Mouse (Mus musculus): Measurements from ENCODE around the gene Mtus2. TPM values are rescaled to one million over a fixed set of nuclear protein-coding genes. Genes with fewer than 3 reads are reported as not detected.
A peak's percentile ranks its signal among the peaks of the same experiment; 100 is the strongest.

The Mtus2 gene
- total RNA-seq, 2 experiments from 2014 or later, result 74.0 to 112 TPM

- intact Hi-C loops (cut with DNase I), result no loop called here
- no peak for DNase-seq
Measured at GRCm38 (mm10) chr5:148022784-148023183, 65.7 kb downstream of the Mtus2 start.

DNA sequence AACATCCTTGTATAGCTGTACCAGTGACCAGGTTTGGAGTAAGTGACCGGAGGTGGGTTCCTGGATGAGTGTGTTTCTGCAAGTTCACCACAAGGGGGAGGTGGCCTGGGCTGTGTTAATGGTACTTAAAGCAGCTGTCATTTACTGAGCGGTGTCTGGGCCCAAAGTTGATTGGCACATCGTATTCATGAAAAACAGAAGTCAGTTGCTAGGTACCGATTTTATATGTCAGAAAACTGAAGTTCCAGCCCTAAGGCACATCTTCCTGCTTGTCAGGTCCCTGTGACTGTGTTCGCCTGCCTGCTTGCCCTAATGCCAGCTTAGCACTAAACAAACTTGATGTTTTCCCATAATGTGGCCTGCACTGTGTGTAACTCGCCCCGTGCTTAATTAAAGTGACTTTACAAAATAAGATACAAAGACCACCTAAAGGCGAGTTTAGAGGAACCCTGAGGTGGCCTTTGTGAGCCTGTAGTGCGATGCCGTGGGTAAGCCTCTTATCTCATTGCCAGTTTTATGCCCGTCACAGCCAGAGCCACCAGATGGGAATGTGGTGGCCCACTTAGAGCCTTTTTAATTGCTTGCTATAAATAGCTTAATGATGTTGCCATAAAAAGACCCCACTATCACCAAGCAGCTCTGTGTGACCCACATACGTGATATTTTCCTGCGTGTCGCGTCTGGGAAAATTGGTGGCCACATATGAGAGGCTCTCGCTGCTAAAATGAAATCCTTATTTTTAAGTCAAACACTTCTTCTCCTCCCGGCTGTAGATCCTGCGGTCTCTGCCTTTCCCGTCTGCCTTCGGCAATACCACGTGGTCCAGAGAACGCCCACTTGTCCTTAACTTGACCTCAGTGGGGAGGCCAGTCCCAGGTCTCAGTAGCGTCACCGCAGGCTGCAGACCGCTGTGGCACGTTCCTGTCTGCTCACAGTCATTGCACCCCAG, 69.6 kb downstream of the Mtus2 start:
- intact Hi-C loops (cut with DNase I), result no loop called here
- DNase-seq, result peak; percentile 15 to 18

- intact Hi-C loops (cut with DNase I), result no loop called here
- DNase-seq, result no peak
Measured at GRCm38 (mm10) chr5:148027985-148028384, 70.9 kb downstream of the Mtus2 start.

DNA sequence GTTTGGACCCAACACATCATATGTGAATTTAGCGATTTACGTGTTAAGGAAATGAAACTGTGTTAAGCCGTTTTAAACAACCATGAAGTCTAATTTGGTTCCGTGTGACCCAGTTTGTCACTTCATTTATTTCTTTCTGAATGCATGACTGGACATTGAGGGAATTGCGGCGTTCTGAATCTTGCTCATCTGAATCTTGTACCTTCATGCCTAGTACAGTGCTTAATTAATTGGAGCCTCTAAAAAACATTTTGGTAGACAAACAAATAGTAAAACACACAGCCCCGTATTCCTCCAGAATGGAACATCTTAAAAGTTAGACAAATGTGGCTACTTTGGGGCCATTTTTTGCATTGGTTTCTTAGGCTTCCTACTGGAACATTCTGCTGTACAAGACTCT, 84.5 kb downstream of the Mtus2 start:
- intact Hi-C loops (cut with DNase I), result no loop called here
- no peak for DNase-seq

- DNase-seq, result no peak
- intact Hi-C loops (cut with DNase I), result no loop called here
Measured at GRCm38 (mm10) chr5:148048200-148048599, 91.1 kb downstream of the Mtus2 start.

DNA sequence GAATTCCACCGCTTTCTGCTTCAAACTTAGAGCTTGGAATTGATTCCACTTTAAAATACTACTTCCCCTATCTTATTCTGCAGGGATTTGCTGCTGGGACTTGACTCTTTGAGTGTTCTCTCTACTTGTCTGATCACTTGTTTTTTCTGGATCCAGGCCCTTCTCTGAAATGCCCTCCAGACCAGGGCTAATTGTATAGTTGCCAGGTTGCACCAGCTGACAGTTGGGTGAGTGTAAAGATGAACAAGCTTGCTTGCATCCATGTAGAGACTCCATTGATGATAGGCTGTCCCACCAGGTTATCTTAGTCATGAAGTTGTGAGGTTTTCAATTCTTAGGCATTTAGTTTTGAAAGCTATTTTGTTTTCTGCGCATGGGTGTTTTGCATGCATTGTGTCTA, 92.2 kb downstream of the Mtus2 start:
- intact Hi-C loops (cut with DNase I), result no loop called here
- DNase-seq, result no peak

DNA sequence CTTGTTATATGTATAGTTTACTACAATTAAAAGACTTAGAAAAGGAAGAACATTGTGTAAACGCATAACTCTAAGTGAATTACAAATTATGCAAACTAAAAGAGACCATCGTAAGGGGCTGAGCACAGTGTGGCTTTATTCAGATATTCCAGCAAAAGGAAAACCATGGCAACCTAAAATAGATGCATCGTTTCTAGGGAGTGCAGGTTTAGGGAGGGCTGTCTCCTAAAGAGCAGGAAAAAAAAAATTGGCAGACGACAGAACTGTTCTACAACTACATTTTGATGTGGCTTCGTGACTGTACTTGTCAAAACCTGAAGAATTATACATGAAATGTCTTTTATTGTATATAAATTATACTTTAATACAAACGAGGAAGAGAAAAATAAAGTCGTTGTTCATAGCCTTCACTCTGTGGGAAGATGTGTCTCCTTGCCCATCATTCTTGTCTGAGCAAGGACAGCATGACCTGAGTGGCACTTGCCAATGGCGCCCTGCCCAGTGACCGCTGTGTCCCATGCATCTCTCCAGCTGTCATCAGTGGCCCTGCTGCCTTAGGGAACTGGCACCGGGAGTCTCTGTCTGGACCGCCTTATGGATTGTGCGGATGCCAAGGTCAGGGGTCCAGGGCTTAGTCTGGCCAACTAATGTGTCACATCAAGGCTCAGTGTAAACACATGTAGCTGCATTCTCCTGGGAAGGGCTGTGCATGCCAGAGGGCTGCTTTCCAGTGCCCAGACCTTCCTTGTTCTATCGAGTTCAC, 95.9 kb downstream of the Mtus2 start:
- DNase-seq, result peak; percentile 19 to 47
- intact Hi-C loops (cut with DNase I), result no loop called here

DNA sequence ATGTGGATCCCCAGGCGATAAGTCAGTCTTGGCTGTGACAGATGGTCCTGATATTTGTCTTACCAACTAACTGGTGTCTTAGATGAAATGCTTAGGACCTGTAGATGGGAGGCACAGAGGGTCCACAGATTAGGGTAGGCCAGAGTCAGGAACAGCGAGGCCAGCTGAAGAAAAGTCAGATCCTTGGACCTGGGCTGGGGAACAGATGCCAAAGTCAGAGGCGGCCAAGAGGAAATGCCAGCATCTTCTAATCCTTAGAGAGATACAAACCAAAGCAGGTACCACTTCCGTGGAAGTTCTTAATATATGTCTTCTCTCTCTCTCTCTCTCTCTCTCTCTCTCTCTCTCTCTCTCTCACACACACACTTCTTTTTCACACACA, 96.5 kb downstream of the Mtus2 start:
- DNase-seq, result no peak
- intact Hi-C loops (cut with DNase I), result no loop called here

- no peak for DNase-seq
- intact Hi-C loops (cut with DNase I), result no loop called here
Measured at GRCm38 (mm10) chr5:148056831-148057230, 99.7 kb downstream of the Mtus2 start.

- intact Hi-C loops (cut with DNase I), result no loop called here
Measured at GRCm38 (mm10) chr5:148057433-148057832, 100.3 kb downstream of the Mtus2 start.

DNA sequence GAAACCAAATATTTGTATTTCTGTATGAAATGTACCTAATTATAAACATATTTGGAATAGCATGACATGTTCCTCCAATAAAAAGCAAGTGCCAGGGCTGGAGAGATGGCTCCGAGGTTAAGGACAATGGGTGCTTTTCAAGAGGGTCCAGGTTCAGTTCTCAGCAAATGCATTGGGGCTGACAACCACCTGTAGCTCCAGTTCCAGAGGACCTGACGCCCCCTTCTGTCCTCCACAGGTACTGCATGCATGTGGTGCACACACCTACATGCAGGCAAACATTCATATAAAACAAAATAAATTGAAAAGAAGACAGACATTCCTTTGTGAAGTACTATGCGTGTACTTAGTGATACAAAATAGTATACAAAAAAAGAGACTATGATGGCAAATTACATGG, 102.2 kb downstream of the Mtus2 start:
- intact Hi-C loops (cut with DNase I), result no loop called here
- DNase-seq, result no peak

More at GRCm38 (mm10) chr5:148057433-148057832, 100.3 kb downstream of the Mtus2 start:
- no peak for DNase-seq

- DNase-seq, result no peak
- intact Hi-C loops (cut with DNase I), result no loop called here
Measured at GRCm38 (mm10) chr5:148061869-148062268, 104.7 kb downstream of the Mtus2 start.

GRCm38 (mm10) chr5:148063745-148064144, 106.6 kb downstream of the Mtus2 start:
- intact Hi-C loops (cut with DNase I), result no loop called here
- DNase-seq, result no peak

DNA sequence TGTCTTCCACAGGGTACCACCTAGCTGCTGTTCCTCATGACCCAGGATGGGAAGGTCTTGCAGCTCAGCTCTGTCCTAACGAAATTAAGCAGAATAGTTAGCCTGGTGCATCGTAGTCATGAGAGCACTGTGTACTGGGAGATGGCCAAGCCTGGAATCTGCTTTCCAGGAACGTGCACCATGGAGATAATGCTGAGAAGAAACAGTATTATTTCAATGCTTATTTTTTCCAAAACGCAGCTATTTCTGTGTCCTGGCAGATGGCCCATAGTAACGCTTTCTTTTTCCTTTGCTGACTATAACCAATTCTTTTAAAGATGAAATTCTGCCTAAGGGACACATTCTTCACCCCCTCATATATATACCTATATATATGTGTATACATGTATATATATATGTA, 108.1 kb downstream of the Mtus2 start:
- DNase-seq, result no peak
- intact Hi-C loops (cut with DNase I), result no loop called here

DNA sequence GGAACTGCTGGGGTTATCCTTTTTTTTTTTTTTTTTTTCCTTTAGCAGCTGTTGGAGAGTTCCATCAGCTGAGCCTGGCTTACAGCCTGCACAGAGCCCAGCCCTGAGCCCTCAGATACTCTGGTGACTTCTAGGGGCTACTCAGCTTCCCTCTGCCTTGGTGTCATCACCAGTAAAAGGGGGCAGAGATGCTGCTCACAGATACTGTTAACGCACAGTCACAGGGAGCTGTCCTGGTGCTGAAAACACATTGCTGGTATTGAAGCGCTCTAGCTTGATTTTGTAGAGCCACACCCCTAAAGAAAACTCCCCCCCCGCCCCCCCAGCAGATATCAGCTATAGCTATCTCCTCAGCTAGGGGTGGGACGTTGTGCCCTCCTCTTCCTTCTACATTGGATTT, 112.8 kb downstream of the Mtus2 start:
- intact Hi-C loops (cut with DNase I), result no loop called here
- no peak for DNase-seq

GRCm38 (mm10) chr5:148071800-148072199, 114.7 kb downstream of the Mtus2 start:
- intact Hi-C loops (cut with DNase I), result no loop called here
- DNase-seq, result peak; percentile 23 to 47

- no peak for DNase-seq
- intact Hi-C loops (cut with DNase I), result no loop called here
Measured at GRCm38 (mm10) chr5:148073461-148073860, 116.3 kb downstream of the Mtus2 start.

DNA sequence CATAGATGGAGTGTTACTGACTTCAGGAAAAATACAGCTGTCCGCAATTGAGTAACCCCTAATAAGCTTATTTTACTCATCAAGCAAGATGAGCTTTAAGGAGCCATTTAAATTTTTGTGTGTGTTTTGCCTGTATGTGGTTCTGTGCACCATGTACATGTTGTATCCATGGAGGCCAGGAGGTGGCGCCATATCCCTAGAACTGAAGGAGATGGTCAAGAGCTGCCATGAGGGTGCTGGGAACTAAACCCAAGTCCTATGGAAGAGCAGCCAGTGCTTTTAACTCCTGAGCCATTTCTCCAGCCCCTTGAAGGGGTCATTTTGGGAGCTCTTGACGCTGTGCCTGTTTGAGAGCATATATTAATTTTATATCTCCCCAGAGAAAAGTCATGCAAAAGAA, 122.6 kb downstream of the Mtus2 start:
- DNase-seq, result no peak
- intact Hi-C loops (cut with DNase I), result no loop called here

GRCm38 (mm10) chr5:148083541-148083940, 126.4 kb downstream of the Mtus2 start:
- intact Hi-C loops (cut with DNase I), result no loop called here
- no peak for DNase-seq

DNA sequence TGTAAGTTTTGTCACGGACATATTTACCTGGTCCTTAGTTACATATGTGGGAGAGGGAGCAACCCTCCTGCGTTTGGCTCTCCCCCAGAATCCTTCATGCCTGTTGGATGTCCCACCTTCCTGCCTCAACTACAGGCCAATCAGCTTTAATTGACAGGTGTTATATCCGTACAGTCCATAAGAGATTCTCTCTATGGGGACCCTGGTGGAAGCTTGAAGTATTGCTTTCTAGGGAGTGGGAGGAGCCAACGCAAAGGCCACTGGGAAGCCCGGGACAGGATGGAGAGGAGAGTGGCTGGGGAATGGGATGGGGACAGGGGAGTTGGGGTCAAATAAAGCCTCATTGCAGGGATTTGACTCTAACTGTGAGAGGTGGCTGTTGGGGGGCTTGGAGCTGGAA, 127.6 kb downstream of the Mtus2 start:
- intact Hi-C loops (cut with DNase I), result no loop called here
- no peak for DNase-seq

GRCm38 (mm10) chr5:148087796-148088195, 130.7 kb downstream of the Mtus2 start:
- intact Hi-C loops (cut with DNase I), result no loop called here
- no peak for DNase-seq

All from heart, postnatal 36 days (tissue).